Mouse (Mus musculus) G1E (cell line): ENCODE measurements around the gene Nfasc.

Experiments used
- CTCF ChIP-seq: IDR thresholded peaks from 2 replicates; pipeline ENCODE4 v1.5.1; 2012; ENCODE audit warnings: low read depth, low read length, inconsistent platforms, mixed read lengths
- GATA2 ChIP-seq: IDR thresholded peaks from 2 replicates; pipeline ENCODE4 v1.6.1; 2012; ENCODE audit warnings: low read depth, low read length, inconsistent platforms, borderline replicate concordance
- TAL1 ChIP-seq: conservative IDR thresholded peaks from 2 replicates; pipeline ENCODE4 v1.6.1; 2012; ENCODE audit warnings: low read depth, low read length, inconsistent platforms, mixed read lengths

DNA sequence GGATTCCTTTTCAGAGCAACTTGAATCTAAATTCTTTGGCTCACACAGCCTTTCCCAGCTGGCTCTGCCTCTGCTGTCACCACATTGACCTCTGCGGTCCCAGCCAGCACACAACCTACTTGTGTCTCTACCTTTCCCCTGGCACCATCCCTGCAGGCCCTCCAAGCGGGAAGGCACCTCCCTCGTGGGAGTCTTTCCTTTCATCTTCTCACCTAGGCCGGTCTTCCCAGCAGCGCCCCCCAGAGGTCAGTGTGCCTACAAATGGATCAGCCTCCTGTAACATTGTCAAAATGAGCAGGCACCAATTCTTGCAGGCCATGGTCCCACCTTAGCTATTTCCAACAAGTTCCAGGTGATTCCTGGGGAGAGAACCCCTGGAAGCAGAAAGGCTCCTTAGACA is 63.5 kb downstream of the Nfasc start:
- TF ChIP-seq CTCF = no peak
- TF ChIP-seq TAL1 = no peak
- no peak for TF ChIP-seq GATA2
